Mouse (Mus musculus) heart, postnatal 0 days (tissue): ENCODE data around the gene Rufy1. TPM values are rescaled to one million over a fixed set of nuclear protein-coding genes. Genes with fewer than 3 reads are reported as not detected.

Source experiments
- ATAC-seq: fragments of 200-750 bp; cut with Nextera tagmentation; 2 replicates; pipeline ENCODE4 v1.8.0; 2017; ENCODE audit warnings: low read depth, moderate number of reproducible peaks, moderate library complexity; ENCODE audit not compliant: insufficient read depth
- DNase-seq: peaks from one replicate; pipeline ENCODE4 v3.0.0-alpha.2; 2016; ENCODE audit warnings: low spot score
- H3K27ac ChIP-seq: fragments of 300-500 bp; sonication (generic); 2 replicates; pipeline ENCODE4 v1.5.1; 2014; ENCODE audit warnings: low read depth, mild to moderate bottlenecking
- H3K27me3 ChIP-seq: fragments of 300-500 bp; sonication (generic); 2 replicates; pipeline ENCODE4 v1.6.1; 2014; ENCODE audit warnings: low read length, mixed read lengths; ENCODE audit not compliant: control insufficient read depth, insufficient read depth
- H3K36me3 ChIP-seq: fragments of 300-500 bp; sonication (generic); replicated peaks from 2 replicates; pipeline ENCODE4 v1.6.1; 2014; ENCODE audit warnings: low read length, mixed read lengths; ENCODE audit not compliant: control insufficient read depth, insufficient read depth
- H3K4me1 ChIP-seq: fragments of 300-500 bp; sonication (generic); 2 replicates; pipeline ENCODE4 v1.6.1; 2014; ENCODE audit warnings: antibody characterized with exemption; ENCODE audit not compliant: control insufficient read depth, insufficient read depth
- H3K4me2 ChIP-seq: fragments of 300-500 bp; sonication (generic); 2 replicates; pipeline ENCODE4 v1.6.1; 2014; ENCODE audit warnings: low read depth, mild to moderate bottlenecking, low read length, moderate library complexity
- H3K4me3 ChIP-seq: fragments of 300-500 bp; sonication (generic); 2 replicates; pipeline ENCODE4 v1.5.1; 2014; ENCODE audit warnings: low read depth, low read length
- H3K9ac ChIP-seq: fragments of 300-500 bp; sonication (generic); replicated peaks from 2 replicates; pipeline ENCODE4 v1.6.1; 2014; ENCODE audit warnings: low read depth, low read length, mixed read lengths
- H3K9me3 ChIP-seq: fragments of 300-500 bp; sonication (generic); replicated peaks from 2 replicates; pipeline ENCODE4 v1.6.1; 2016; ENCODE audit warnings: low read length; ENCODE audit not compliant: control insufficient read depth
- CTCF ChIP-seq: IDR thresholded peaks from 2 replicates; pipeline ENCODE4 v1.5.1; 2016; ENCODE audit warnings: antibody characterized with exemption, control low read depth, low read depth
- EP300 ChIP-seq: IDR thresholded peaks from 2 replicates; pipeline ENCODE4 v1.6.1; 2016; ENCODE audit warnings: antibody characterized with exemption, low read depth
- WGBS: fragments of 180-500 bp; shearing (Covaris S2); extraction: QIAGEN DNeasy Blood & Tissue Kit; methylation state at CpG from one replicate; pipeline ENCODE4 v1.1.7; 2014; 5-methylcytosine and 5-hydroxymethylcytosine counted together
- polyA plus RNA-seq: library from polyadenylated mRNA; unstranded; fragments of >200 nt; fragmentation: Nextera tagmentation; extraction: Ambion mirVana; gene quantifications from 2 replicates; pipeline ENCODE4 v1.2.1, GENCODE M21; 2015
- total RNA-seq: library from RNA; depleted of rRNA; stranded (reverse); fragments of >200 nt; gene quantifications from 2 replicates; pipeline ENCODE4 v1.2.3, GENCODE M21; 2014; ENCODE audit warnings: low replicate concordance

Rufy1 gene
- total and polyA plus RNA-seq, 2 experiments from 2014 or later, result 22.8 to 29.2 TPM

DNA sequence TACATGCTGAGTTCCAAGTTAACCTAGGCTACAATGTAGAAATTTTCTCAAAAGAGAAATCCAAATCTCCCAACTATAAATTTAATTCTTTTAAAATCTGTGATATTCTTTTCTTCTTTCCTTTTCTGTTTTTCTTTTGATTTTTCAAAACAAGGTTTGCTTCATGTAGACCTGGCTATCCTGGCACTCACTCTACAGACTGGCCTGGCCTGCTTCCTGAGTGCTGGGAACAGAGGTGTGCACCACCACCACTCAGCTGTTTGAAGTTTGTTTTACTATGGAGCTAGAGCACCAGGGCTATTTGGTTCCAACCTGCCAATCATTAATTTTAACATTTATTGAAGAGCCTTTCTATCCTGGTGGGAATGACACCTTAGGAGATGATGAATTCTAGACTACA is 57.8 kb downstream of the Rufy1 start:
- no peak for DNase-seq
- Histone ChIP-seq H3K4me2 (no peak overlapping the region), H3K4me3 (no peak overlapping the region), H3K27me3 (no peaks in the 10 kb centered on the region), H3K4me1 (peaks cover 7% of the 10 kb centered on the region), H3K27ac (no peak overlapping the region), H3K9ac (no peak overlapping the region), H3K9me3 (no peaks in the 10 kb centered on the region), H3K36me3 (no peaks in the 10 kb centered on the region)
- TF ChIP-seq CTCF (no peak), EP300 (no peak)
- ATAC-seq, result no peak

DNA sequence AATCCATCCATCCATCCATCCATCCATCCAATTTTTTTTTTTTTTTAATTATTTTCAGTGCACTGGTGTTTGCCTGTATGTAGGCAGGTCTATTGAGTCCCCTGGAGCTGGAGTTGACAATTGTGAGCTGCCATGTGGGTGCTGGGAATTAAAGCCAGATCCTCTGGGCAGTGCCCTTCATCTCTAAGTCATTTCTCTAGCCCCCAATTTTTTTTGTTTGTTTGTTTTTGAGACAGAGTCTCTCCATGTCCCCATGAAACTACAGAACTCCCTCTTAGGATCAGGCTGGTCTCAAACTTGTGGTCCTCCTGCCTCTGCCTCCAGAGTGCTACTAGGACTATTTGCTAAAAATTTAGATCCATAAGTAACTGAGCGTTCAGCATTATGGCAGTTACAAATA is 59.0 kb downstream of the Rufy1 start:
- Histone ChIP-seq H3K27me3 (no peaks in the 10 kb centered on the region), H3K9me3 (no peaks in the 10 kb centered on the region), H3K4me2 (peak overlapping the region; percentile 71; the same call in 1 of the 2 replicates), H3K9ac (peak overlapping the region; percentile 53), H3K27ac (no peak overlapping the region), H3K4me3 (peak overlapping the region; percentile 43; the same call in 1 of the 2 replicates), H3K36me3 (no peaks in the 10 kb centered on the region), H3K4me1 (peaks cover 7% of the 10 kb centered on the region)
- no peak for TF ChIP-seq EP300
- no peak for TF ChIP-seq CTCF
- no peak for DNase-seq
- WGBS, result 93% methylated on average over 1 of the region's 1 CpGs
- no peak for ATAC-seq

DNA sequence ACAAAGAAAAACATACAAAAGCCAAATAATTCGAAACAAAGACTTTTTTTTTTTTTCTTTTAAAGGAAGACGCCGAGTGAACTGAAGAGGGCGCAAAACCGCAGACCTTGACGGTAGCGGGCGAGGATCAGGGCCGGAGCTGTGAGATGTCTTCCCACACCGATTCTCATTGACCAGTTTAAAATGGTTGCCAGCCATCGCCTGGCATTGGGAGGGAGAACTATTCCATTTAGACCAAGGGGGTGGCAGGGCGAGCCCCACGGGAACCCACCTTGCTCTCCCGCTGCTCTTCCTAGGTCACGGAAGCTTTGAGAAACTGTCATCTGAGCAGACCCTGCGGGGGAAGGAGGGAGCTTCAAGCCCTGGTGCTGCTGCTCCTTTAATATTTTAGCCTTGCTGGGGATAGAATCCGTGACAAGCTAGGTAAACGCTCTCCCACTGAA is 59.5 kb downstream of the Rufy1 start:
- H3K36me3 ChIP-seq, result no peaks in the 10 kb centered on the region
- peaks cover 4% of the 10 kb centered on the region for H3K4me1 ChIP-seq
- no peaks in the 10 kb centered on the region for H3K27me3 ChIP-seq
- peak overlapping the region; percentile 53 for H3K9ac ChIP-seq
- peak; percentile 57; the same call in 1 of the 2 replicates for ATAC-seq
- no peaks in the 10 kb centered on the region for H3K9me3 ChIP-seq
- DNase-seq, result peak; percentile 75
- peak overlapping the region; percentile 43 for H3K4me3 ChIP-seq
- H3K27ac ChIP-seq, result peak overlapping the region; percentile 54
- WGBS, result 3% methylated on average over 18 of the region's 18 CpGs
- peak overlapping the region; percentile 71 for H3K4me2 ChIP-seq
- TF ChIP-seq EP300 (no peak), CTCF (peak; percentile 57)

DNA sequence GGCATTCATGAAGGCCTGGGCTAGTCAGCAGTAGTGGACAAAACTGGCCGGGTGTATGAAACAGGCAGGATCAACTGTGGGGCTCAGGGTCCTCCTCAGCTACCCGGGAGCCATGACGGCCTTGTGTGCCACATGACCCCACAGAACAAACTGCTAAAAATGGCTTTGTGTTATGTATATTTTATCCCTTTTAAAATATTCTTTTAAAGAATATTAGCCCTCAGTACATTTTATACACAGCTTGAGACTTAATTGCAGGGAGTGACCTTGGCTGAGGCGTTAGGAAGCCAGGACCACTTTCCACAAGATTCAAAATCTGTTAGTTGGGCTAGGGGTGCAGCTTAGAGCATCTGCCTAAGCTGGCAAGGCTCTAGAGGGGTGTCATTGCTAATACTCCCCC is 60.0 kb downstream of the Rufy1 start:
- H3K4me2 ChIP-seq, result peak overlapping the region; percentile 71
- no peaks in the 10 kb centered on the region for H3K36me3 ChIP-seq
- 63% methylated on average over 4 of the region's 4 CpGs for WGBS
- no peak; the same call in 1 of the 2 replicates for ATAC-seq
- TF ChIP-seq EP300 (no peak), CTCF (no peak)
- peak overlapping the region; percentile 43 for H3K4me3 ChIP-seq
- DNase-seq, result no peak
- no peaks in the 10 kb centered on the region; the same call in 1 of the 2 replicates for H3K4me1 ChIP-seq
- H3K27me3 ChIP-seq, result no peaks in the 10 kb centered on the region
- H3K9ac ChIP-seq, result 0 out of 2 replicates have a peak overlapping the region, but pooled peaks have one; percentile 53
- no peaks in the 10 kb centered on the region for H3K9me3 ChIP-seq
- peak overlapping the region; percentile 54 for H3K27ac ChIP-seq

DNA sequence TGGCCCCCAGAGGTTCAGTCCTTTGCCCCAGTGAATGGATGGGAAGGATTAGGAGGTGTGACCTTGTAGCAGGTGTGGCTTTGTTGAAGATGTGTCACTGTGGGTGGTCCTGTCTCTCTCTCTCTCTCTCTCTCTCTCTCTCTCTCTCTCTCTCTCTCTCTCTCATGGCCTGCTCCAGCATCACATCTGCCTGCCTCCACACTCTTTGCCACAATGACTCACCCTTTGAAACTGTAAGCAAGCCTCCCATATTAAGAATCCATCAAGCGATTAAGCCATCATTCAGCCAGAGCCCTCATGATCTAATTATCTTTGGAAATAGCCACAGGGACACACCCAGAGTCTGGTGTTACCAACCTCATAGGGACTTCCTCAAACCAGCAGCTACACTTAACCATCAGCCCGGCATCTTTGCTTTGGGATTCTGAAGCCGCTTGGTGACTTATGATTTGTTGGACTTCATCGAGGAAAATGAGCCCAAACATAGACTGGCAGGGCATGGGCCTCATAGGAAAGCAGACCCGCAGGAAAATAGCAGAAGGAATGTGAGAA is 61.5 kb downstream of the Rufy1 start:
- no peak overlapping the region for H3K4me3 ChIP-seq
- H3K36me3 ChIP-seq, result no peaks in the 10 kb centered on the region
- no peaks in the 10 kb centered on the region for H3K9me3 ChIP-seq
- no peak overlapping the region for H3K27ac ChIP-seq
- ATAC-seq (no peak), DNase-seq (no peak)
- no peak overlapping the region for H3K9ac ChIP-seq
- H3K4me1 ChIP-seq, result no peaks in the 10 kb centered on the region; the same call in 1 of the 2 replicates
- TF ChIP-seq EP300, result no peak
- TF ChIP-seq CTCF, result no peak
- WGBS, result 84% methylated on average over 5 of the region's 5 CpGs
- no peak overlapping the region for H3K4me2 ChIP-seq
- H3K27me3 ChIP-seq, result no peaks in the 10 kb centered on the region

DNA sequence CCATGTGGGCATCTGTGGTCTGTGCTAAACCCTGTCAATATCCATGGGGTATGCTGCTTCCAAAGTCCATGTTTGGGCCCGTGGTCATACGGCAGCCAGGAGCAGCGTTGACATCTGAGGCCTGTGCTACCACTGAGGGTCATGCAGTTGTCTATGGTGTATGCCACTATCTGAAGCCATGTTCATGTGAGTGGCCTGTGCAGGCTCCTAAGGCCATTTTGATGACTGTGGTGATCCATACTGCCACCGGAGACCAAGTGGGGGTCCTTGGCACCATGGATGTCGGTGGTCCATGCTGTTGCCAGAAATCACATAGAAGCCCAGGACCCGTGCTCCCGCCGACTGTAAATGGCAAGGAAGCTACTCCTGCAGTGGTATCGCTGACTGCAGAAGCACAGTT is 63.4 kb downstream of the Rufy1 start:
- Histone ChIP-seq H3K27ac (no peak overlapping the region), H3K4me3 (no peak overlapping the region), H3K4me1 (no peaks in the 10 kb centered on the region; the same call in 1 of the 2 replicates), H3K27me3 (no peaks in the 10 kb centered on the region), H3K9ac (no peak overlapping the region), H3K36me3 (no peaks in the 10 kb centered on the region), H3K4me2 (no peak overlapping the region), H3K9me3 (no peaks in the 10 kb centered on the region)
- WGBS, result 91% methylated on average over 9 of the region's 9 CpGs
- no peak for DNase-seq
- TF ChIP-seq CTCF, result no peak
- TF ChIP-seq EP300, result no peak
- ATAC-seq, result no peak
